Mouse (Mus musculus): ENCODE measurements at regions not wholly inside any gene's neighbourhood (a gene's known extent, or its start where the extent isn't known, plus 50 kb on each side); places are given as distances from the start of the nearest gene placed in this dataset.

DNA sequence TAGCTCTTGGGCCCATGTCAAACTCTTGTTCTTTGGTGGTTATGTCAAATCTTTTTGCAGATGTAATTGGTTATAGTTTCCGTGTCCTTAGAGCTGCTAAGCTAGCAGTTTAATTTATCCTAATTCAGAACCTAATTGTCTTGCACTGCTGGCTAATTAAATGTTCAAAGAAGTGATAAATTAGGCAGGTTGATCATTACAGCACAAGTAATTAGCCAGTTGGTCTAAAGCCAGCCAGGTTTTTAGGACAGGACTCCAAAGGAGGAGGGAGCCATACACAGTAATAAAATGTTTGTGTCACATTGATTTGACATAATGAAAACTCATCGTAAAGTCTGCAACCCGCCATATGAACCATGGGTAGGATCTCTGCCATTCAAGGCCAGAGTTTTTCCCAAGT lies 449.3 kb upstream of the Castor2 start:
- no peaks in the 10 kb centered on the region for H3K27me3 ChIP-seq (ENCODE audit: poor library complexity, severe bottlenecking)
- no peaks in the 10 kb centered on the region for H3K4me1 ChIP-seq
- no peak overlapping the region for H3K4me3 ChIP-seq
- H3K36me3 ChIP-seq (replicated peaks): no peaks in the 10 kb centered on the region
- no peak for DNase-seq (ENCODE audit: extremely low spot score, low spot score)
- H3K9me3 ChIP-seq: peaks cover 13% of the 10 kb centered on the region; the same call in 1 of the 2 replicates
- 87% methylated on average over 3 of the region's 3 CpGs for WGBS
- no peak overlapping the region for H3K27ac ChIP-seq

- Histone ChIP-seq H3K27ac (no peak overlapping the region), H3K4me1 (no peaks in the 10 kb centered on the region), H3K9me3 (peaks cover 7% of the 10 kb centered on the region; the same call in 1 of the 2 replicates), H3K36me3 (replicated peaks) (no peaks in the 10 kb centered on the region), H3K4me3 (no peak overlapping the region), H3K27me3 (ENCODE audit: poor library complexity, severe bottlenecking) (no peaks in the 10 kb centered on the region)
- DNase-seq (ENCODE audit: extremely low spot score, low spot score): no peak
- WGBS: 81% methylated on average over 3 of the region's 3 CpGs
These were observed 453.8 kb upstream of the Castor2 start for GRCm38 (mm10) chr5:133645696-133646195.

DNA sequence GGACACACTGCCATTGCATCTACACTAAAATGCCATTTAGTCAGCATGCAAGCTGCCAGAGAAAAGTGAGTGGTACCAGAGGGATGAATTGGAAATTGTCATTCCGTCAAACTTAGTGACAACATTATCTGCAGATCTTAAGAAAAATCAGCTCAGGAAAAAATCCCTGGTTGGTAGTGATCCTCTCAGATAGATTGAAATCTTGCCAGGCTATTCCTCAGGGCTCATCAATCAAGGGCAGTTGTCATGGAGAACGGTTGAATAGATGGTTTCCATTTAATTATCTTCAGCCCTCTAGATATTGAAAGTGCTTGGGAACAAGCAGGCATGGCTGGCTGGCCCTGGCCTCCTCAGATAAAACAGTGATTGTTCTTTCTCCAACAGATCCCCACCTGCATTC lies 456.2 kb upstream of the Castor2 start:
- Histone ChIP-seq H3K9me3 (peaks cover 3% of the 10 kb centered on the region; the same call in 1 of the 2 replicates), H3K27ac (no peak overlapping the region), H3K27me3 (ENCODE audit: poor library complexity, severe bottlenecking) (no peaks in the 10 kb centered on the region), H3K4me3 (no peak overlapping the region), H3K36me3 (replicated peaks) (no peaks in the 10 kb centered on the region), H3K4me1 (no peaks in the 10 kb centered on the region)
- 89% methylated on average over 2 of the region's 2 CpGs for whole genome bisulfite sequencing
- DNase-seq (ENCODE audit: extremely low spot score, low spot score): no peak

GRCm38 (mm10) chr5:133634481-133634880 lies 465.0 kb upstream of the Castor2 start:
- DNase-seq (ENCODE audit: extremely low spot score, low spot score): no peak
- 70% methylated on average over 5 of the region's 5 CpGs for WGBS
- no peaks in the 10 kb centered on the region for H3K27me3 ChIP-seq (ENCODE audit: poor library complexity, severe bottlenecking)
- H3K4me3 ChIP-seq: no peak overlapping the region
- H3K9me3 ChIP-seq: no peaks in the 10 kb centered on the region
- peaks cover 13% of the 10 kb centered on the region for H3K4me1 ChIP-seq
- H3K36me3 ChIP-seq (replicated peaks): no peaks in the 10 kb centered on the region
- H3K27ac ChIP-seq: no peak overlapping the region

DNA sequence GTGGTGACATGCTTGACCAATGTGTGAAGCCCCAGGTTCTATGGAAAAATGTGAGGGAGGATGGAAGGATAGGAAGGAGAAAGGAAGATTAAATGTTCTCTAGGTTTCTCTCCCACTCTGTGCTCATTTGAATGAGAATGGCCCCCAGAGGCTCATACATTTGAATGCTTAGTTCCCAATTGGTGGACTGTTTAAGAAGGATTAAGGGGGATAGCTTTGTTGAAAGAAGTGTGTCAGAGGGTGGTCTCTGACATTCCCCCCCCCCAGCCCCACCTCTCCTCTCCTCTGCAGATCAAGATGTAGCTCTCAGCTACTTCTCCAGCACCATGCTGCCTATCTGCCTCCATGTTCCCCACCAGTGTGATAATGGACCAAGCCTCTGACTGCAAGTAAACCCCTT lies 467.7 kb upstream of the Castor2 start:
- no peak overlapping the region for H3K4me3 ChIP-seq
- peaks cover 13% of the 10 kb centered on the region for H3K4me1 ChIP-seq
- H3K27me3 ChIP-seq (ENCODE audit: poor library complexity, severe bottlenecking): no peaks in the 10 kb centered on the region
- DNase-seq (ENCODE audit: extremely low spot score, low spot score): no peak
- H3K9me3 ChIP-seq: no peaks in the 10 kb centered on the region
- no peak overlapping the region for H3K27ac ChIP-seq
- no peaks in the 10 kb centered on the region for H3K36me3 ChIP-seq (replicated peaks)

DNA sequence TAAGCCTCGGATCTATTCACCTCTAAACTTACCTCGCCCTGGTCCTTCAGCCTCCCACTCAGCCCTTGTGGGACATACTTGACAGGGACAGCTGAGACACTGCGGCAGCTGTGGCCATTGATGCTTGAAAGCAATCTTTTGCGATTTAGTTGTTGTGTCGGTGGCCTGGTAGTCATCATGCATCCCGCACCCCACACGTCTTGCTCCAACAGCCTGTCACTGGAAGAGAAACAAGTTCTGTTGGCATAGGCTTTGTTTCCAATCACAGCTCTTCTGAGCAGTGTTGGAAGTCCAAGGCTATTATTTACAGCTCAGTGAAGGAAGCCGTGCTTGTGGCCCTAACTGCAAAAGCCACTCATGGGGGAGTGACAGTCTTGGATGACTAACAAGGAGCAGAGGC lies 480.2 kb upstream of the Castor2 start:
- Histone ChIP-seq H3K27ac (no peak overlapping the region), H3K36me3 (replicated peaks) (no peaks in the 10 kb centered on the region), H3K27me3 (ENCODE audit: poor library complexity, severe bottlenecking) (no peaks in the 10 kb centered on the region), H3K4me3 (no peak overlapping the region), H3K9me3 (no peaks in the 10 kb centered on the region), H3K4me1 (no peaks in the 10 kb centered on the region)
- WGBS: 86% methylated on average over 8 of the region's 8 CpGs
- no peak for DNase-seq (ENCODE audit: extremely low spot score, low spot score)

DNA sequence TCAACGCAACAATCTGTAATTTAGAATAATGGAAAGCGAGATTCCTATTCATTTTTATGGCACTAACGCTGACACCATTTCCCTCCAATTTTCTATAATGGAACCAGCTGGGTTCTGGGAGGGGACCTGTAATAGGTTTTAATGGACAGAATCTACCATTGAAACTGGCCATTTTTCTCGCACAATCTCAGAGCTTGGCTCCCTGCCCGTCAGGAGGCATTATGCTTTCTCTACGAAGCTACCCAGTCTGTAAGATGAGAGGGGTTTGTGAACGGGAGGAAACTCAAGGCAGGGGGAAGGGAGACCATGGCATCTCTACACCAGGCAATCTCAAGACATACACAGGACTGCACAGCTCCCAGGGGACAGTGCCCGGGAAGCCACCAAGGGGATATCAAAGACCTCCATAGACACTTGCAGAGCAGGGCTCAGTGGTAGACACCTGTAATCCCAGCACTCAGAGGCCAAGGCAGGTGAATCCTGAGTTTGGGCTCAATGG lies 498.2 kb upstream of the Castor2 start:
- H3K36me3 ChIP-seq (replicated peaks): no peaks in the 10 kb centered on the region
- no peak overlapping the region for H3K27ac ChIP-seq
- no peak overlapping the region for H3K4me3 ChIP-seq
- peaks cover 10% of the 10 kb centered on the region for H3K4me1 ChIP-seq
- 81% methylated on average over 8 of the region's 8 CpGs for WGBS
- H3K27me3 ChIP-seq (ENCODE audit: poor library complexity, severe bottlenecking): no peaks in the 10 kb centered on the region; the same call in 1 of the 2 replicates
- DNase-seq (ENCODE audit: extremely low spot score, low spot score): no peak
- H3K9me3 ChIP-seq: no peaks in the 10 kb centered on the region

- Histone ChIP-seq H3K27ac (no peak overlapping the region), H3K36me3 (replicated peaks) (no peaks in the 10 kb centered on the region), H3K9me3 (no peaks in the 10 kb centered on the region), H3K4me3 (no peak overlapping the region), H3K4me1 (peaks cover 10% of the 10 kb centered on the region), H3K27me3 (ENCODE audit: poor library complexity, severe bottlenecking) (no peaks in the 10 kb centered on the region; the same call in 1 of the 2 replicates)
- WGBS: 55% methylated on average over 5 of the region's 5 CpGs
- no peak for DNase-seq (ENCODE audit: extremely low spot score, low spot score)
These were observed 498.9 kb upstream of the Castor2 start for GRCm38 (mm10) chr5:133600630-133601029.

GRCm38 (mm10) chr5:133598105-133598504 lies 501.4 kb upstream of the Castor2 start:
- H3K36me3 ChIP-seq (replicated peaks): no peaks in the 10 kb centered on the region
- DNase-seq (ENCODE audit: extremely low spot score, low spot score): no peak
- no peaks in the 10 kb centered on the region; the same call in 1 of the 2 replicates for H3K27me3 ChIP-seq (ENCODE audit: poor library complexity, severe bottlenecking)
- WGBS: 92% methylated on average over 3 of the region's 3 CpGs
- peaks cover 10% of the 10 kb centered on the region for H3K4me1 ChIP-seq
- no peak overlapping the region for H3K27ac ChIP-seq
- H3K9me3 ChIP-seq: no peaks in the 10 kb centered on the region
- H3K4me3 ChIP-seq: no peak overlapping the region

GRCm38 (mm10) chr5:133586492-133586891 lies 513.0 kb upstream of the Castor2 start:
- no peak for DNase-seq (ENCODE audit: extremely low spot score, low spot score)
- no peak overlapping the region for H3K27ac ChIP-seq
- no peaks in the 10 kb centered on the region for H3K27me3 ChIP-seq (ENCODE audit: poor library complexity, severe bottlenecking)
- H3K9me3 ChIP-seq: no peaks in the 10 kb centered on the region
- no peak overlapping the region for H3K4me3 ChIP-seq
- no peaks in the 10 kb centered on the region for H3K36me3 ChIP-seq (replicated peaks)
- H3K4me1 ChIP-seq: no peaks in the 10 kb centered on the region

GRCm38 (mm10) chr5:133585181-133585580 lies 514.3 kb upstream of the Castor2 start:
- H3K27ac ChIP-seq: no peak overlapping the region

GRCm38 (mm10) chr5:133576595-133576994 lies 522.9 kb upstream of the Castor2 start:
- Histone ChIP-seq H3K36me3 (replicated peaks) (no peaks in the 10 kb centered on the region), H3K4me1 (no peaks in the 10 kb centered on the region), H3K27ac (no peak overlapping the region), H3K4me3 (no peak overlapping the region), H3K9me3 (no peaks in the 10 kb centered on the region), H3K27me3 (ENCODE audit: poor library complexity, severe bottlenecking) (no peaks in the 10 kb centered on the region)
- no peak for DNase-seq (ENCODE audit: extremely low spot score, low spot score)
- 91% methylated on average over 6 of the region's 6 CpGs for WGBS

More at GRCm38 (mm10) chr5:133585181-133585580, 514.3 kb upstream of the Castor2 start:
- peak; percentile 26 for DNase-seq (ENCODE audit: extremely low spot score, low spot score)
- H3K27me3 ChIP-seq (ENCODE audit: poor library complexity, severe bottlenecking): no peaks in the 10 kb centered on the region
- H3K36me3 ChIP-seq (replicated peaks): no peaks in the 10 kb centered on the region
- H3K9me3 ChIP-seq: no peaks in the 10 kb centered on the region
- WGBS: 42% methylated on average over 3 of the region's 3 CpGs
- no peak overlapping the region for H3K4me3 ChIP-seq
- H3K4me1 ChIP-seq: no peaks in the 10 kb centered on the region

- 87% methylated on average over 2 of the region's 2 CpGs for WGBS
- no peaks in the 10 kb centered on the region for H3K27me3 ChIP-seq (ENCODE audit: poor library complexity, severe bottlenecking)
- H3K36me3 ChIP-seq (replicated peaks): no peaks in the 10 kb centered on the region
- DNase-seq (ENCODE audit: extremely low spot score, low spot score): no peak
- no peak overlapping the region for H3K4me3 ChIP-seq
- H3K27ac ChIP-seq: no peak overlapping the region
- no peaks in the 10 kb centered on the region for H3K4me1 ChIP-seq
- no peaks in the 10 kb centered on the region for H3K9me3 ChIP-seq
These were observed 530.4 kb upstream of the Castor2 start for GRCm38 (mm10) chr5:133569096-133569495.

GRCm38 (mm10) chr5:133566506-133566905 lies 533.0 kb upstream of the Castor2 start:
- H3K27me3 ChIP-seq (ENCODE audit: poor library complexity, severe bottlenecking): no peaks in the 10 kb centered on the region
- no peak overlapping the region for H3K4me3 ChIP-seq
- no peak for DNase-seq (ENCODE audit: extremely low spot score, low spot score)
- H3K9me3 ChIP-seq: no peaks in the 10 kb centered on the region
- H3K36me3 ChIP-seq (replicated peaks): no peaks in the 10 kb centered on the region
- no peak overlapping the region for H3K27ac ChIP-seq
- 83% methylated on average over 4 of the region's 4 CpGs for WGBS
- no peaks in the 10 kb centered on the region for H3K4me1 ChIP-seq

Data from forebrain, embryonic 10.5 days (tissue).